Comparison of ENCODE assay signal across 14 mouse cellular contexts in genomic region chr13:12925604-12926003, GRCm38 (mm10).
DNase-seq lines count a peak whose midpoint lies in the region; ATAC-seq and TF ChIP-seq lines count a peak whose summit lies in the region.
"Had no signal": no experiment of that assay in that cellular context is flagged by ENCODE, and none has a peak within 500 bp of the region (broad histone marks: within the 10 kb centered on the region; RNA-seq: fewer than 3 reads in every experiment).

No protein-coding gene starts in this region.

- H3K27ac ChIP-seq in forebrain, embryonic 15.5 days (replicated peaks): no peak overlapping the region
- H3K27ac ChIP-seq in forebrain, postnatal 0 days (ENCODE audit: low read depth, low read length): no peak overlapping the region
- H3K27ac ChIP-seq in limb, embryonic 15.5 days: no peak overlapping the region
- no peak overlapping the region for H3K27ac ChIP-seq in limb, embryonic 10.5 days
- H3K27ac ChIP-seq in left cerebral cortex, adult 2 months: no peak overlapping the region
- H3K27ac ChIP-seq: embryonic facial prominence, embryonic 15.5 days; heart, embryonic 13.5 days had no signal

- intact Hi-C loops in left cerebral cortex, adult 2 months (cut with DNase I): no loop called here
- intact Hi-C loops in gastrocnemius, postnatal 14 days (cut with DNase I; ENCODE audit: low total_unique reads): no loop called here

- H3K36me3 ChIP-seq in forebrain, embryonic 15.5 days: no peaks in the 10 kb centered on the region
- no peaks in the 10 kb centered on the region for H3K36me3 ChIP-seq in forebrain, postnatal 0 days (ENCODE audit: insufficient read depth)
- no peaks in the 10 kb centered on the region for H3K36me3 ChIP-seq in limb, embryonic 15.5 days
- no peaks in the 10 kb centered on the region for H3K36me3 ChIP-seq in limb, embryonic 10.5 days
- H3K36me3 ChIP-seq in E14TG2a.4 (ENCODE audit: insufficient read depth, low read length): no peaks in the 10 kb centered on the region; the same call in 1 of the 2 replicates
- H3K36me3 ChIP-seq: embryonic facial prominence, embryonic 15.5 days; heart, embryonic 13.5 days had no signal

- TF ChIP-seq CTCF in forebrain, postnatal 0 days (IDR thresholded peaks at IDR 0.05; ENCODE audit: low read depth): no peak
- TF ChIP-seq CTCF in E14TG2a.4 (conservative IDR thresholded peaks at IDR 0.05; ENCODE audit: low read length): peak; percentile 42; the same call in 1 of the 2 replicates
- TF ChIP-seq CTCF in left cerebral cortex, adult 2 months (IDR thresholded peaks at IDR 0.05): no peak; the same call in 1 of the 2 replicates

- H3K4me1 ChIP-seq in forebrain, embryonic 15.5 days: no peaks in the 10 kb centered on the region
- no peaks in the 10 kb centered on the region for H3K4me1 ChIP-seq in forebrain, postnatal 0 days (ENCODE audit: insufficient read depth)
- no peaks in the 10 kb centered on the region for H3K4me1 ChIP-seq in limb, embryonic 15.5 days
- no peaks in the 10 kb centered on the region for H3K4me1 ChIP-seq in limb, embryonic 10.5 days
- H3K4me1 ChIP-seq in E14TG2a.4 (replicated peaks; ENCODE audit: low read depth, low read length): no peaks in the 10 kb centered on the region
- H3K4me1 ChIP-seq: embryonic facial prominence, embryonic 15.5 days; heart, embryonic 13.5 days had no signal

- no peaks in the 10 kb centered on the region for H3K27me3 ChIP-seq in forebrain, embryonic 15.5 days
- no peaks in the 10 kb centered on the region for H3K27me3 ChIP-seq in forebrain, postnatal 0 days (ENCODE audit: insufficient read depth, low read length)
- no peaks in the 10 kb centered on the region for H3K27me3 ChIP-seq in limb, embryonic 15.5 days
- no peaks in the 10 kb centered on the region for H3K27me3 ChIP-seq in limb, embryonic 10.5 days (ENCODE audit: low read depth, poor library complexity, severe bottlenecking)
- H3K27me3 ChIP-seq in E14TG2a.4 (ENCODE audit: insufficient read depth, low read length): no peaks in the 10 kb centered on the region
- H3K27me3 ChIP-seq: embryonic facial prominence, embryonic 15.5 days; heart, embryonic 13.5 days had no signal

- 92% methylated on average over 14 of the region's 14 CpGs for WGBS in forebrain, embryonic 15.5 days
- WGBS in forebrain, postnatal 0 days: 91% methylated on average over 14 of the region's 14 CpGs
- 88% methylated on average over 14 of the region's 14 CpGs for WGBS in limb, embryonic 15.5 days
- WGBS in limb, embryonic 10.5 days: 90% methylated on average over 14 of the region's 14 CpGs

- no peak overlapping the region for H3K9ac ChIP-seq in forebrain, embryonic 15.5 days (replicated peaks)
- no peak overlapping the region for H3K9ac ChIP-seq in forebrain, postnatal 0 days
- H3K9ac ChIP-seq in limb, embryonic 15.5 days: no peak overlapping the region
- H3K9ac ChIP-seq: embryonic facial prominence, embryonic 15.5 days; heart, embryonic 13.5 days had no signal

- DNase-seq in forebrain, postnatal 0 days: no peak
- no peak for DNase-seq in limb, embryonic 10.5 days (ENCODE audit: low spot score)
- DNase-seq in left cerebral cortex, adult 2 months (ENCODE audit: extremely low spot score in 1 of 2, low spot score in 2 of 2): no peak
- DNase-seq in gastrocnemius, postnatal 14 days: no peak
- DNase-seq: adrenal gland, adult 8-10 months; cerebellum, adult 8-10 months; layer of hippocampus, adult 9-11 months; lung, adult 2 months had no signal

- ATAC-seq in forebrain, embryonic 15.5 days (replicated peaks): 0 out of 2 replicates have a peak, but pooled peaks have one; percentile 46
- no peak for ATAC-seq in forebrain, postnatal 0 days
- peak; percentile 30; the same call in 1 of the 2 replicates for ATAC-seq in limb, embryonic 15.5 days (ENCODE audit: insufficient number of reproducible peaks, low FRiP score, low TSS enrichment, low read depth)
- peak; percentile 46; the same call in 1 of the 2 replicates for ATAC-seq in megakaryocyte-erythroid progenitor cell, adult 5-6 weeks (replicated peaks; ENCODE audit: low FRiP score, low TSS enrichment, poor library complexity, severe bottlenecking)

- H3K4me3 ChIP-seq in forebrain, embryonic 15.5 days: no peak overlapping the region
- no peak overlapping the region for H3K4me3 ChIP-seq in forebrain, postnatal 0 days (ENCODE audit: low read depth, low read length)
- no peak overlapping the region for H3K4me3 ChIP-seq in limb, embryonic 15.5 days
- no peak overlapping the region for H3K4me3 ChIP-seq in limb, embryonic 10.5 days
- peak overlapping the region; percentile 1 for H3K4me3 ChIP-seq in E14TG2a.4 (replicated peaks; ENCODE audit: low read length)
- H3K4me3 ChIP-seq in left cerebral cortex, adult 2 months: no peak overlapping the region
- H3K4me3 ChIP-seq: embryonic facial prominence, embryonic 15.5 days; heart, embryonic 13.5 days had no signal

- peaks cover 74% of the 10 kb centered on the region for H3K9me3 ChIP-seq in forebrain, embryonic 15.5 days
- H3K9me3 ChIP-seq in forebrain, postnatal 0 days (ENCODE audit: low read length): peaks cover 70% of the 10 kb centered on the region
- H3K9me3 ChIP-seq in limb, embryonic 15.5 days: peaks cover 52% of the 10 kb centered on the region
- H3K9me3 ChIP-seq in limb, embryonic 10.5 days (replicated peaks): peaks cover 58% of the 10 kb centered on the region
- H3K9me3 ChIP-seq in E14TG2a.4 (ENCODE audit: low read length): peaks cover 83% of the 10 kb centered on the region

- H3K4me2 ChIP-seq in forebrain, embryonic 15.5 days (replicated peaks): no peak overlapping the region
- H3K4me2 ChIP-seq in forebrain, postnatal 0 days (ENCODE audit: low read depth): no peak overlapping the region
- H3K4me2 ChIP-seq in limb, embryonic 15.5 days: no peak overlapping the region
- H3K4me2 ChIP-seq: embryonic facial prominence, embryonic 15.5 days; heart, embryonic 13.5 days had no signal
